Mouse (Mus musculus) thymus, adult 2 months (tissue): ENCODE results near the gene Nek8. TPM values are rescaled to one million over a fixed set of nuclear protein-coding genes. Genes with fewer than 3 reads are reported as not detected.
A peak's percentile ranks its signal among the peaks of the same experiment; 100 is the strongest.

Experiments
- DNase-seq: peaks from one replicate; pipeline ENCODE4 v3.0.0; 2021
- H3K27ac ChIP-seq: fragments of 200-500 bp; 2 replicates; pipeline ENCODE4 v1.5.1; 2012; ENCODE audit warnings: low read length, control low read depth; ENCODE audit not compliant: control insufficient read depth, insufficient read depth
- H3K27me3 ChIP-seq: fragments of 200-500 bp; 2 replicates; pipeline ENCODE4 v1.6.1; 2012; ENCODE audit warnings: mild to moderate bottlenecking, low read length, moderate library complexity, mixed read lengths; ENCODE audit not compliant: control insufficient read depth, insufficient read depth
- H3K36me3 ChIP-seq: fragments of 200-500 bp; 2 replicates; pipeline ENCODE4 v1.6.1; 2012; ENCODE audit warnings: mild to moderate bottlenecking, low read length, moderate library complexity; ENCODE audit not compliant: control insufficient read depth, insufficient read depth
- H3K4me1 ChIP-seq: fragments of 200-500 bp; replicated peaks from 2 replicates; pipeline ENCODE4 v1.6.1; 2012; ENCODE audit warnings: low read length; ENCODE audit not compliant: control insufficient read depth, insufficient read depth
- H3K4me3 ChIP-seq: fragments of 200-500 bp; 2 replicates; pipeline ENCODE4 v1.5.1; 2012; ENCODE audit warnings: mild to moderate bottlenecking, low read length, control low read depth, moderate library complexity; ENCODE audit not compliant: control insufficient read depth, insufficient read depth
- CTCF ChIP-seq: fragments of 200-500 bp; IDR thresholded peaks from 2 replicates; pipeline ENCODE4 v1.5.1; 2012; ENCODE audit warnings: mild to moderate bottlenecking, control low read depth, low read length, moderate library complexity, borderline replicate concordance; ENCODE audit not compliant: control insufficient read depth, poor library complexity, insufficient read depth; ENCODE audit errors: extremely low read depth
- POLR2A ChIP-seq: fragments of 200-500 bp; IDR thresholded peaks from 2 replicates; pipeline ENCODE4 v1.6.1; 2012; ENCODE audit warnings: mild to moderate bottlenecking, low read length, control low read depth, moderate library complexity; ENCODE audit not compliant: control insufficient read depth, poor library complexity, insufficient read depth; ENCODE audit errors: extremely low read depth
- WGBS: fragments of 180-500 bp; shearing (Covaris S2); methylation state at CpG from one replicate; pipeline ENCODE4 v1.1.7; 2018; 5-methylcytosine and 5-hydroxymethylcytosine counted together
- polyA plus RNA-seq: library from polyadenylated mRNA; depleted of rRNA; stranded (reverse); fragments of >200 nt; gene quantifications from 2 replicates; pipeline ENCODE4 v1.2.3, GENCODE M21; 2012

The Nek8 gene
- polyA plus RNA-seq, 1 experiment = 27.4 TPM

DNA sequence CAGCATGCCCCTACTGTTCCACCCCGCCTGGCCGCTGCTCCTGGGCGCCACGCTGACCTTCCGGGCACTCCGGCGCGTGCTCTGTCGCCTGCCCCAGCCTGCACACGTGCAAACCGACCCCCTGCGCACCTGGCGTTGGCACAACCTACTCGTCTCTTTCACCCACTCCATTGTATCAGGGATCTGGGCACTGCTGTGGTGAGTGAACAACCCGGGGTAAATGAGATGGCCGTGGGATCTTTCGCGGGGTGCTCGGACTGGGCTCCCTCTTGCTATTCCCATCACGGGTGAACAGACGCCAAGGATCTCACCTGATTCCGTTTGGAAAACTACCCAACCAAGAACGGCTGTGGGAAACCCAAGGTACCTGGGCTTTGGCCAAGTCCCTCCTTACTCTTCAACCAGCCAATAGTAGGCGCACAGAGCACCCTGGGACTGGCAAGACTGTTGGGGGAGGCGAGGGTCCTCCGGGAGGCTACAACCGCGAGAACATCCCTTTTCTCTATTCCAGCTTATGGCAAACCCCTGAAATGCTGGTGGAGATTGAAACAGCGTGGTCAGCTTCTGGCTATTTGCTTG lies 2.5 kb upstream of the Nek8 start:
- 2% methylated on average over 29 of the region's 29 CpGs for WGBS
- Histone ChIP-seq H3K27ac (peak overlapping the region; percentile 26), H3K4me3 (peak overlapping the region; percentile 62), H3K36me3 (peaks cover 17% of the 10 kb centered on the region), H3K4me1 (peaks cover 15% of the 10 kb centered on the region), H3K27me3 (no peaks in the 10 kb centered on the region)
- TF ChIP-seq POLR2A (no peak), CTCF (no peak)
- DNase-seq = peak; percentile 42

DNA sequence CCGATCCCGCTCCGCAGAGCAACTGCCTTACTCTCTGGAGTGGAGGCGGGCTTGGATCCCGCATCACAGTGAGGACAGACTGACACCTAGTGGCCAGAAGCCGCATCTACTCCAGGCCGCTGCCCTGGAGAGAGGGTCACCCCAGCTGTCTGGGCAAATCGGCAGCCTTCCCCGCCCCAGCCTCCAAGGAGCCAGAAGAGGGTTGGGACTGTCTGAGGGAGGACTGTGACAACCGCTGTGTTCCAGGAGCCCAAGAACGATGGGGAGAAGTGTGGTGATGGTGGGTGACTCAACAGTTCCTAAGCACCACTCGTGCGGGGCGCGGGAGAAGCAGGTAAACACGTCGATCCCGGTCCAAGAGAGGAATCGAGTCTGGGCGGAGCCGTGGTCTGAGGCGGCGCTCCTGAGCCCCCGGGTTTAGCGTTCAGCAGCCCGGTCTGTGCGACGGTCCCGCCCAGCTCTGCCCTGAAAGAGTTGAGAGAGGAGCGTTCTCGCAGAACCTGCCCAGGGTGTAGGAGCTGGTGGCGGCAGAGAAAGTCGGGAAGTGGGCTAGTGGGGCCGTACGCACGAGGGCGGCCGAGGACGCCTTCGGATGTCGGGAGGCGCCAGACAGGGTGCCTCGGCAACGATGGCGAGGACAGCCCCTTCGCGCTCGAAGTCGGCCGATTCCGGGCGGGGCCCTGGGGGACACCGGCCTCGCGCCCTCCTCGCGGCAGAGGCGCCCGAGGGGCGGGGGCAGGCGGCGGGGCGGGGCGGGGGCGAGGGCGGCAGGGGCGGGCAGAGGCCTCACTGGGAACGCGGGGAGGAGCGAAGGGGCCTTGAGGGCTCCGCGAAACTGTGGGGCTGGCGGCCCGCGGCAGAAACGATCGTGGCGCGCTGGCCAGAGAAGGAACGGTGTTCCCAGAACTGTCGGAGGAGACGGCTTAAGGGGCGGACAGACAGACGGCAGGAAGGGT lies 1.7 kb upstream of the Nek8 start:
- no peaks in the 10 kb centered on the region for H3K27me3 ChIP-seq
- peak overlapping the region; percentile 62 for H3K4me3 ChIP-seq
- H3K4me1 ChIP-seq = peaks cover 15% of the 10 kb centered on the region
- H3K27ac ChIP-seq = peak overlapping the region; percentile 48
- 1% methylated on average over 75 of the region's 84 CpGs for WGBS
- H3K36me3 ChIP-seq = peaks cover 17% of the 10 kb centered on the region
- no peak for TF ChIP-seq POLR2A
- TF ChIP-seq CTCF = peak; percentile 93
- peak; percentile 94 for DNase-seq

DNA sequence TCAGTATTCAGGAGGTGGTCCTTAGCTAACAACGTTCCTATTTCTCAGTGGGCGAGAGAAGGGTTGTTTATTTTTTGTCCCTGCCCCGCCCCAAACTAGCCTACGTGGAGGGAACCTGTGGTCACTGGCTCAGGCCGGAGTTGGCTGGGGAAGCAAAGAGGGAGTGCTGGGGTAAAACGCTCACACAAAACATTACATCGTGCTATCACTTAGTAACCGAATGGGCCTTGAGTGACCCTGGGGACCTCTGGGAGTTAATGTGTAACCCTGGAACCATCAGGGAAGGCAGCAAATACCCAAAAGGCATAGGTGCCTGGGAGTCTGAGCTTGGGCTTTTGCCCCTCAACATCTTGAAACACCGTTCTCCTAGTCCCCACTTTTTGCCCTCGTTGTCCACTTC lies 962 bp upstream of the Nek8 start:
- H3K27me3 ChIP-seq = no peaks in the 10 kb centered on the region
- no peak for TF ChIP-seq CTCF
- TF ChIP-seq POLR2A = no peak
- WGBS = 1% methylated on average over 10 of the region's 10 CpGs
- H3K36me3 ChIP-seq = peaks cover 17% of the 10 kb centered on the region
- H3K4me1 ChIP-seq = peaks cover 15% of the 10 kb centered on the region
- DNase-seq = no peak
- H3K27ac ChIP-seq = no peak overlapping the region
- H3K4me3 ChIP-seq = peak overlapping the region; percentile 62

DNA sequence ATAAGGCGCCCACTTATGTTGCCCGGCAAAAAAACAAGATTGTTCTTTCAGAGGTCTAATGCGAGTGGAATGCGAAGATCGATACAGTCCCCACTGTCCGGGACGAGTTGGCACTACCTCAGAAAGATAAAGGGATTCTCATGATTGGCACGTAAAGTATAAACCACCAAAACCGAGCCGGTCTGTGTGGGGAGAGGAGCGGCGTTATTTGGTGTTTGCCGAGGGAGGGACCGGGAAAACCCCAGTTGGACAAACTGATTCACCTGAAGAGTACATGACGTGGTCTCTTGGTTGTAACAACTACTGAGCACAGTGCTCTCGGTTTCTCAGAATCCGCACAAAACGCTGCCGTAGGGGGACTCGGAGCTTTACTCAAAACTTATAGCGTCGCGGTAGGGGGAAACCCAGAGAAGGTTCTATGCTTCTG lies 443 bp upstream of the Nek8 start:
- Histone ChIP-seq H3K4me1 (peaks cover 15% of the 10 kb centered on the region), H3K27me3 (no peaks in the 10 kb centered on the region), H3K4me3 (peak overlapping the region; percentile 66), H3K36me3 (peaks cover 17% of the 10 kb centered on the region), H3K27ac (peak overlapping the region; percentile 55; the same call in 1 of the 2 replicates)
- no peak for DNase-seq
- WGBS = under 1% methylated on average over 23 of the region's 23 CpGs
- TF ChIP-seq POLR2A = no peak
- no peak for TF ChIP-seq CTCF

DNA sequence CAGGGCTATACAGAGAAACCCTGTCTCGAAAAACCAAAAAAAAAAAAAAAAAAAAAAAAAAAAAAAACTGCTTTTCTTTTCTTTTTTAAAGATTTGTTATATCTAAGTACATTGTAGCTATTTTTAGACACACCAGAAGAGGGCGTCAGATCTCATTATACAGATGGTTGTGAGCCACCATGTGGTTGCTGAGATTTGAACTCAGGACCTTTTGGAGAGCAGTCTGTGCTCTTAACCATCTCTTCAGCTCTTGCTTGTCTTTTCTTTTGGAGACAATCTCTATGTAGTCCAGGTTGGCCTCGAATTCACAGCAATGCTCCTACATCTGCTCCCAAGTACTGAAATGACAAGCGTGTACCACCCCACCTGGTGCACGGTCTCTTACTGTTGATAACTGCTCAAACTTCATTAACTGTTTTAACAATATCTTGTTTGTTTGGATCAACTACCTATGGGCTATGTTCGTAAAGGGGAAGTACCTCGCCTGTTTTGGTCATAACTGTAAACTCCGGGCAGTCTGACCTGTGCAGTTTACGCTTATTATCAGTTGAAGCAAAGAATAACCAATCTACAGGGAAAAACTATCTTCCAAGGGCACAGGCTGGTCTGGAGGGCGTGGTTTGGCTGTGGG lies 589 bp downstream of the Nek8 start:
- DNase-seq = no peak
- WGBS = 3% methylated on average over 10 of the region's 10 CpGs
- Histone ChIP-seq H3K27ac (peak overlapping the region; percentile 35; the same call in 1 of the 2 replicates), H3K4me1 (peaks cover 15% of the 10 kb centered on the region), H3K36me3 (peaks cover 12% of the 10 kb centered on the region), H3K27me3 (no peaks in the 10 kb centered on the region), H3K4me3 (peak overlapping the region; percentile 66; the same call in 1 of the 2 replicates)
- TF ChIP-seq POLR2A = no peak
- TF ChIP-seq CTCF = no peak

DNA sequence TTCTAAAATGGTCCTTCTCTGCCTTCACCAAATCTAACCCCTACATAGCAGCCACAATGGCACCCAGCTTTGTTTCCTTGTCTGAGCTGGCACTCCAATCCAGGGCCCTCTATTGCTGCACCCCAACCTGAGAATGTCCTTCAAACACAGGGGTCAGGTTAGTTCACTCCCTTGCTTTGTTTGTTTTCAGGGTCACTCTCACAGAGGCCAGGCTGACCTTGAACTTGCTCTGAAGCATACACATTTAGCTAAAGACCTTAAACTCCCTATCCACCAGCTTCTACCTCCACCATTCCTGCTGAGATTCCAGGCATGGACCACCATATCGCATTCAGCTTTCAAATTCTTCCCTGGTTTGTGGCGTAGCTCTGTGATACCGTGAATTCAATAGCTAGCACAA lies 2.0 kb downstream of the Nek8 start:
- H3K27ac ChIP-seq = no peak overlapping the region
- H3K4me1 ChIP-seq = peaks cover 15% of the 10 kb centered on the region
- no peak for DNase-seq
- no peak for TF ChIP-seq CTCF
- no peak for TF ChIP-seq POLR2A
- H3K36me3 ChIP-seq = no peaks in the 10 kb centered on the region; the same call in 1 of the 2 replicates
- no peak overlapping the region for H3K4me3 ChIP-seq
- 76% methylated on average over 3 of the region's 3 CpGs for WGBS
- no peaks in the 10 kb centered on the region for H3K27me3 ChIP-seq
